In the genomic region with DNA sequence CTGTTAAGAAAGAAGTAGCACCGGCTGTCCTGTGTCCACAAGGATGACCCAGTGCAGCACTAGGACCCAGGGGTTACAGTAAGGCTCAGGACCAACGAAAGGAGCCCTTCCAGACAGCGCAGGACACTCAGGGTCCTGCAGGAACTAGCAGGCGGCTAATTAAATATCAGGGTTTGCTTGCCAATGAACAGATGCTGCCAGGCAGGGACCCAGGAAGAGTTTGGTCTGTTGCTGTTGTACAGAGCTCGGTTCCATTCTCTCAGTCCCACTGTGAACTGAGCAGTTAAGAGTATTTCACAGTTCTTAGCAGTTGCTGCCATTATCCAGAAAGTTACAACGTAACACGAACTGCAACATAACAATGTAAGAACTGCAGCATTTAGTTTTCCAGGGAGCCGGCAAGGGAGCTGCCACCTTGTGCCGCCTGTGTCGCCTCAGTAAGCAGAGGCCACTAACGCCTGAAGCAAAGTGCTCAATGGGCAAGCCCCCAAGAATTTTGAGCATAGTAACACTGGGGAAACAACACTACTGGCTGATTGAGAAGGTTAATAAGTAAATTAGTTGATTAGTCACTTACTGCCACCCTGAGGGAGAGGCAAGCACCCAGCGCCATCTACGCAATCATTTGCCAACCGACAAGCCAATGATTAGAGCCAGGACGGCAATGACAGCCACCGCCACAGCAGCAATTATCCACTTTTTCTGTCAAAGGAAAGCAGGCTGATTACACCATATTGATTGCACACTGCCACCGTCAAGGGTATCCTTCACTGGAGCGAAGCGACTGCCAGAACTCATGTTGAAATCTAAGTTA, we compare ENCODE assay signal across 16 mouse cellular contexts. TPM values are rescaled to one million over a fixed set of nuclear protein-coding genes. Genes with fewer than 3 reads are reported as not detected.
A peak's percentile ranks its signal among the peaks of the same experiment; 100 is the strongest.
DNase-seq lines count a peak whose midpoint lies in the region; TF ChIP-seq lines count a peak whose summit lies in the region.
"Had no signal": no experiment of that assay in that cellular context is flagged by ENCODE, and none has a peak within 500 bp of the region (broad histone marks: within the 10 kb centered on the region; RNA-seq: fewer than 3 reads in every experiment).

No protein-coding gene starts in this region.

- no peak overlapping the region for H3K27ac ChIP-seq in left cerebral cortex, adult 2 months
- H3K27ac ChIP-seq: embryonic facial prominence, embryonic 13.5 days; heart, embryonic 13.5 days; intestine, embryonic 15.5 days had no signal

- intact Hi-C loops in left cerebral cortex, postnatal 4 days (cut with DNase I) = no loop called here
- intact Hi-C loops in left cerebral cortex, adult 2 months (cut with DNase I) = no loop called here

- peak; percentile 39 for DNase-seq in adrenal gland, postnatal 10 days
- DNase-seq in adrenal gland, adult 18-20 months (ENCODE audit: low spot score in 2 of 2) = no peak
- DNase-seq in left cerebral cortex, postnatal 4 days = peak; percentile 68
- DNase-seq in left cerebral cortex, adult 2 months (ENCODE audit: extremely low spot score in 1 of 2, low spot score in 2 of 2) = no peak
- DNase-seq in kidney, adult 18-20 months = peak; percentile 63
- peak; percentile 72 to 82 for DNase-seq in kidney, postnatal 25 days
- DNase-seq in spleen, postnatal 14 days (ENCODE audit: low spot score in 2 of 2) = no peak
- no peak for DNase-seq in heart, postnatal 4 days
- DNase-seq: lung, embryonic 14.5 days; thymus, adult 18-20 months had no signal

- no peak for TF ChIP-seq CTCF in left cerebral cortex, adult 2 months (IDR thresholded peaks at IDR 0.05)

- no peak overlapping the region for H3K4me3 ChIP-seq in left cerebral cortex, adult 2 months
- H3K4me3 ChIP-seq: embryonic facial prominence, embryonic 13.5 days; heart, embryonic 13.5 days; intestine, embryonic 15.5 days had no signal

RNA-seq across cellular contexts. Expression of gene Stx2, which starts 21.0 kb away (rescaled TPM):
- total RNA-seq in adrenal gland, postnatal 10 days (2021) = 10 to 100 TPM; 30.3 to 36.5 TPM
- 10 to 100 TPM; 18.2 to 24.4 TPM for total RNA-seq in adrenal gland, adult 18-20 months (2021)
- 10 to 100 TPM; 30.4 to 33.2 TPM for total RNA-seq in left cerebral cortex, postnatal 4 days (2021)
- 10 to 100 TPM; 17.8 to 21.8 TPM for total RNA-seq in left cerebral cortex, adult 2 months (2021)
- total RNA-seq in heart, postnatal 4 days (2021) = 10 to 100 TPM; 20.4 to 21.6 TPM

RNA-seq across cellular contexts. Expression of gene Ran, which starts 32.5 kb away (rescaled TPM):
- total RNA-seq in adrenal gland, postnatal 10 days (2021) = 100 to 1,000 TPM; 183 to 187 TPM
- 100 to 1,000 TPM; 185 to 226 TPM for total RNA-seq in adrenal gland, adult 18-20 months (2021)
- 100 to 1,000 TPM; 164 to 165 TPM for total RNA-seq in left cerebral cortex, postnatal 4 days (2021)
- total RNA-seq in left cerebral cortex, adult 2 months (2021) = 100 to 1,000 TPM; 152 to 166 TPM
- 100 to 1,000 TPM; 192 to 200 TPM for total RNA-seq in heart, postnatal 4 days (2021)

RNA-seq across cellular contexts. Expression of gene Rimbp2, which starts 34.1 kb away (rescaled TPM):
- 1 to 10 TPM; 5.2 to 8.0 TPM for total RNA-seq in adrenal gland, postnatal 10 days (2021)
- 1 to 10 TPM; 4.0 to 5.3 TPM for total RNA-seq in adrenal gland, adult 18-20 months (2021)
- total RNA-seq in left cerebral cortex, postnatal 4 days (2021) = 10 to 100 TPM; 67.1 to 68.9 TPM
- 100 to 1,000 TPM; 142 to 147 TPM for total RNA-seq in left cerebral cortex, adult 2 months (2021)
- under 1 TPM; 0.05 to 0.25 TPM for total RNA-seq in heart, postnatal 4 days (2021)
- total RNA-seq: common myeloid progenitor, adult 5-6 weeks; hematopoietic stem cell, adult 5-6 weeks; liver, adult 2 months had no signal

Comparison
In these comparisons a context has a peak if more than half of its experiments do, and no peak if none do; other contexts are left out.
1. DNase-seq: peak in adrenal gland, postnatal 10 days (single experiment), left cerebral cortex, postnatal 4 days (single experiment), kidney, adult 18-20 months (single experiment) and kidney, postnatal 25 days (2 of 2); none in adrenal gland, adult 18-20 months (0 of 2), left cerebral cortex, adult 2 months (0 of 2), spleen, postnatal 14 days (0 of 2) and heart, postnatal 4 days (single experiment).
2. RNA of gene Rimbp2, which starts 34.1 kb away (total RNA-seq): 142 to 147 TPM in left cerebral cortex, adult 2 months and 67.1 to 68.9 TPM in left cerebral cortex, postnatal 4 days; 5.2 to 8.0 TPM in adrenal gland, postnatal 10 days, 4.0 to 5.3 TPM in adrenal gland, adult 18-20 months and 0.05 to 0.25 TPM in heart, postnatal 4 days; every median in the first group is over 4 times any median in the second.